Mouse (Mus musculus) splenic B cell, adult 2 months (primary cell): ENCODE measurements at regions not wholly inside any gene's neighbourhood (a gene's known extent, or its start where the extent isn't known, plus 50 kb on each side); places are given as distances from the start of the nearest gene placed in this dataset.

ENCODE experiments used
- DNase-seq: peaks from one replicate; pipeline ENCODE4 v3.0.0-alpha.2; 2011; ENCODE audit warnings: low read depth, low spot score
- H3K27me3 ChIP-seq: 2 replicates; pipeline ENCODE4 v1.6.1; 2012; ENCODE audit warnings: mild to moderate bottlenecking, low read length, moderate library complexity, mixed read lengths; ENCODE audit not compliant: control insufficient read depth, poor library complexity, insufficient read depth, severe bottlenecking
- H3K36me3 ChIP-seq: 2 replicates; pipeline ENCODE4 v1.6.1; 2012; ENCODE audit warnings: mild to moderate bottlenecking, low read length, moderate library complexity, mixed read lengths; ENCODE audit not compliant: control insufficient read depth, poor library complexity, insufficient read depth, severe bottlenecking

DNA sequence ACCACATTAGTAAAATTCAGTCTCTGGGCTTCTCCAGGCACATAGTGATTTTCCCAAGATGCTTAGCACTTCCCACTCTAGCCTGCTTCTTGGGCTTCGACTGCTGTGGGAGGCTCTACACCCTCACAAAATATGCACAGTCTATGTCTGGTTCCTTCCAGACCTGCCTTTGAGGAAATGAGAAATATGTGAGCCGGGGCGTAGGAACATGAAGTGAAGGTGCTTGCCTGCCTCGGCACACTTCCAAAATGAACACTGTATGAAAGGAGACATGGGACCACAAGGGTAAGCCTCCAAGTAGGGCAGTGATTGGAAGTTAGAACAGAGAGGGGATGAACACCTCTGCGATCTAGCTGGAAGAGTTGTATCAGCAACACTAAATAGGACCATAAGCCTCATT is 54.5 kb downstream of the Gm10260 start:
- no peak for DNase-seq
- no peaks in the 10 kb centered on the region for H3K36me3 ChIP-seq

DNA sequence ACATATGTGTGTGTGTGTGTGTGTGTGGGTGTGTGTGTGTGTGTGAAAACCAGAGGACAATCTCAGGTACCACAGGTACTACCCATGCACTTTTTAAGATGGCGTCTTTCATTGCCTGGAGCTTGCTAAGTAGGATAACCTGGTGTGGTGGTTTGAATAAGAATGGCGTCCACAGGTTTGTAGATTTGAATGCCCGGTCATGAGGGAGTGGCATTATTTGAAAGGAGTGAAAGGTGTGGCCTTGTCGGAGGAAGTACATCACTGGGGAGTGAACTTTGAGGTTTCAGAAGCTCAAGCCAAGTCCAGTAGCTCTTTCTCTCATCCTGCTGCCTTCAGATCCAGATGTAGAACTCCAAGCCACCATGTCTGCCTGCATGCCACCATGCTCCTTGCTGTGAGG is 55.9 kb downstream of the Gm10260 start:
- DNase-seq, result no peak
- H3K27me3 ChIP-seq, result no peaks in the 10 kb centered on the region
- H3K36me3 ChIP-seq, result no peaks in the 10 kb centered on the region

More for the DNA sequence above, 54.5 kb downstream of the Gm10260 start:
- H3K27me3 ChIP-seq, result no peaks in the 10 kb centered on the region

- Histone ChIP-seq H3K27me3 (no peaks in the 10 kb centered on the region), H3K36me3 (no peaks in the 10 kb centered on the region)
- DNase-seq, result no peak
Measured at GRCm38 (mm10) chr13:97698967-97699366, 61.5 kb downstream of the Gm10260 start.

GRCm38 (mm10) chr13:97698317-97698716 is 62.1 kb downstream of the Gm10260 start:
- DNase-seq, result no peak
- no peaks in the 10 kb centered on the region for H3K27me3 ChIP-seq

GRCm38 (mm10) chr13:97697262-97697661 is 63.2 kb downstream of the Gm10260 start:
- DNase-seq, result no peak
- Histone ChIP-seq H3K36me3 (no peaks in the 10 kb centered on the region), H3K27me3 (no peaks in the 10 kb centered on the region)

More at GRCm38 (mm10) chr13:97698317-97698716, 62.1 kb downstream of the Gm10260 start:
- H3K36me3 ChIP-seq, result no peaks in the 10 kb centered on the region

GRCm38 (mm10) chr13:97695022-97695421 is 65.4 kb downstream of the Gm10260 start:
- Histone ChIP-seq H3K27me3 (no peaks in the 10 kb centered on the region), H3K36me3 (no peaks in the 10 kb centered on the region)
- no peak for DNase-seq

- no peaks in the 10 kb centered on the region for H3K27me3 ChIP-seq
Measured at GRCm38 (mm10) chr13:97694356-97694990, 66.0 kb downstream of the Gm10260 start.

DNA sequence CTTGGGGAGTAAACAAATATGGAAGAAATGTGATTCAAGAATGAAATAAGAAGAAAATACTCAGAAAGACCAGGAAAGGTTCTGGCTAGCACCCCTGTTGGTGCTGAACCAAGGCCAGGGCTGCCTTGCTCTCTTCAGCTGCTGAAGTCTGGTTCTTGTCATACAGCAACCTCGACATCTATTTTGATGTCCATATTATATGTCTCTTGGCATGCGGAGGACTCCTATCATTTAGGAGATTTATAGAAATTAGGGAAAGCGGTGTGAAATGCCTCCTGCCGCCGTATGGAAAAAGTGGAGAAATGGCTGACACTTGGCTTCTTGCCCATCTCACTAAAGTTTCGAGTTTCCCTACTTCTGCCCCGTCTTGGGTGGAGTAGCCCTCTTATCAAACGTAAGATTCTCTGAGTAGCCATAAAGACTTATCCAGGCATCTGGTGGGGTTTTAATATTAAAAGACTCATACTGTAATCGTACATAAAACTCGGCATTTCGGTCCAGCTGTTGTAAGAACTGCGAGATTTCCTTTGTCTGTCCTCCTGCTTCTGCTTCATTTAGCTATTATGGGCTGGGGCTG is 72.0 kb downstream of the Gm10260 start:
- no peaks in the 10 kb centered on the region for H3K27me3 ChIP-seq
- no peaks in the 10 kb centered on the region for H3K36me3 ChIP-seq
- no peak for DNase-seq

More at GRCm38 (mm10) chr13:97694356-97694990, 66.0 kb downstream of the Gm10260 start:
- no peaks in the 10 kb centered on the region for H3K36me3 ChIP-seq
- no peak for DNase-seq

DNA sequence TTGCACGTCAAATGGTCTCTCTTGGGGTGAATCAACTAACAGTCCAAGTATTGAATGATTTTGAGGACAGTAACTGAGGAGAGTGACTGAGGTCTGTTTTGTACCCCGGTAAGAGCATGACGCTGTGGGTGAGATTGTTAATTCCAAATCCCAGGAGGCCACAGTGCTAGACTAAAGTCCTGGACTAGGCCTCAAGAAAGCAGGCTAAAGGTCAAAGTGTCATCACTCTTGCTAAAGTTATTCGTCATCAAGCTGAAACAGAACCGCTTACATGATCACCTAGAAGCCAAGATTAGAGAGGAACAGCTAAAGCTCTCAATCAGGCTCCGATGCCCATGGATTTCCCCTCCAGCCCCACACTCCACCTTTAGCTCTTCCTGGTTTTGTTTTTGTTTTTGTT is 76.6 kb downstream of the Gm10260 start:
- Histone ChIP-seq H3K36me3 (no peaks in the 10 kb centered on the region), H3K27me3 (no peaks in the 10 kb centered on the region)
- DNase-seq, result no peak

GRCm38 (mm10) chr13:97681228-97681987 is 79.0 kb downstream of the Gm10260 start:
- Histone ChIP-seq H3K36me3 (no peaks in the 10 kb centered on the region), H3K27me3 (no peaks in the 10 kb centered on the region)
- DNase-seq, result no peak

DNA sequence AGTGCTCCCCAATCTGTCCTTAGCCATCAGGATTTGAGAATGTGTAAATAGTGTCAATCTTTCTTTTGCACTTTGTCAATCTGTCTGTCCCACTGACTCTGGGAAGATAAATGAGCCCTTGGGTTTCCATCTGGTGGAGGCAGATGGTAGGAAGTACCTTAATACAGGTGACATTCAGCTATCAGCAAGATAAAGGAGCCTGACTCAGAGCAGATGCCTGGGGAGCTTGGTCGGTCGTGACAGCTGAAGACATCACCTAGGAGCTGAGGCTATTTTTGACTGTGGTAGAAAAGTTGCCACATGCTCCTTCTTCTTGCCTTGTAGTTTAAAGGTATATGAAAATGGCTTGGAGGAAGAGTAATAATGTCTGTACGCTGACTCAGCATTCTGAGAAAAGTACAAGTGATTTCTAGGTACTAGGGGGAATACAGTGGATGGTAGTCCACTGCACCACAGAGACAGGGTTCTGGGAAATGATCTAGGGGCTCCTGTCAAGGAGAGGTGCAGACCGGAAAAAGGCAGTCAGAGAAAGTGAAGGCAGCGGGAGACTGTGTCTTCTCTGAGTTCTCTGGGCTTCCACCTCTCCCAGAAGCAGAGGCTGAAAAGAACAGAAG is 80.0 kb downstream of the Gm10260 start:
- no peaks in the 10 kb centered on the region for H3K27me3 ChIP-seq
- no peak for DNase-seq
- no peaks in the 10 kb centered on the region for H3K36me3 ChIP-seq

DNA sequence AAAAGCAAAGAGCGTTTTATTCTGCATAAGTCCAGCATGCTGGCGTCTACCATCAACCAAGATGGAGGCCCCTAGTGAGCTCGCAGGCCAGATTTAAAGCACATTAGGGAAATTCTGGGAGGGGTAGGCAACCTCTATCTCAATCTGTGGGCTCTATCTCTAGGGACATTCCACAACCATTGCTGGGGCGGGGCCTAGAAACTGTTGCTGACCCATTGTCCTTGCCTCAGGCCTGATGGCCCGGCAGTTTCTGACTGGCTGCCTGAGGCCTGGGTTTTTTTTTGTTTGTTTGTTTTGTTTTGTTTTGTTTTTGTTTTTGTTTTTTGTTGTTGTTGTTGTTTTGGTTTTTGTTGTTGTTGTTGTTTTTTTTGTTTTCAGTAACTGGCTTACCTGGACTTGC is 81.4 kb downstream of the Gm10260 start:
- no peaks in the 10 kb centered on the region for H3K27me3 ChIP-seq
- H3K36me3 ChIP-seq, result no peaks in the 10 kb centered on the region
- DNase-seq, result no peak

DNA sequence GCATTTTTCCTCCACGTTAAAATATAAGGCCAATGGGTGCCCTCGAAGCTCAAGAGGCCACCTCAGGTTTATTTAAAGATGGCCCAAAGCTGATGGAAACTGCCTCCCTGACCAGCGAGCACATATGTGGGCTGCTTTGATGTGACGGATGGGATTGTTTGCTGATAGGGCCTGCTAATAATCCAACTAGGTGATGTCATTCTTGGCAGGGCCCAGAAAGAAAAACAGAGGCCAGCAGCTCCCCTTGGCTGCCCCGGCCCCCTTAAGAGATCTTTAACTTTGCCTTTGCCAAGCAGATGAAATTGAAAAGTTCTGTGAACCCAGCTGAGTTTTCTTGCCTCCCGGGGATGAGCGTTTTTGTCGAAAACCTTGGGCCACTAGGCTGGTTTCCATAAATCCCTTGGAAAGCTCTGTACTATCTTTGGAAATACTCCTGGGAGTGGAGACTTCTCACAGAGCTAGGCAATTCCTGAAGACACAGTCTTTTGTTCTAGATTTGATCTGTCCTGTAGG is 83.8 kb downstream of the Gm10260 start:
- DNase-seq, result no peak
- Histone ChIP-seq H3K36me3 (no peaks in the 10 kb centered on the region), H3K27me3 (no peaks in the 10 kb centered on the region)

DNA sequence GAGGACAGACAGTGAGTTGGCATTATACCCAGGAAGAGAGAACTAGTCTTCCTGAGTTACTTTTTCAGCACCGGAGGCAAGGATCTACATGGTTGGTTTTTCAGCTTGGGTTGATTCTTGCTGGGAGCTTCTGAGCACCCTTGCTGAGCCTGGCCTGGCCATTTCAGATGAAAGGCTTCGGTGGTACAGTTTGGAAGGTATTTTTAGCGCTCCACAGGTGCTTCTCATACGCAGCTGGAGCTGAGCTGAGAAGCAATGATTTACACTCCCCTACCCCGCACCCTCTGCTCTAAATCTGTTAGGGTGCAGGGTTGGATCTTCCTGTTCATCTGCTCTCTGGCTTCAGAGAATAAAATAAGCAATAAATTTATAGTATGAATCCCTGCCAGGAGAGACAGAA is 87.3 kb downstream of the Gm10260 start:
- no peaks in the 10 kb centered on the region for H3K27me3 ChIP-seq

More for the DNA sequence above, 87.3 kb downstream of the Gm10260 start:
- no peak for DNase-seq
- no peaks in the 10 kb centered on the region for H3K36me3 ChIP-seq
